Mouse (Mus musculus) layer of hippocampus, postnatal 14 days (tissue): ENCODE data around the gene Abhd12b. TPM values are rescaled to one million over a fixed set of nuclear protein-coding genes. Genes with fewer than 3 reads are reported as not detected.
"Not testable (repeated sequence)": the region's sequence is repeated elsewhere in the genome, so short reads cannot be mapped to it uniquely, and the experiment has no call there.

Experiments
- DNase-seq, 2 experiments: peaks; one replicate each; pipeline ENCODE4 v3.0.0; 2021 to 2022; ENCODE audit warnings: low spot score in 2 of 2, mixed read lengths in 1 of 2
- total RNA-seq, 2 experiments: library from RNA; stranded (reverse); gene quantifications; 2 replicates each; pipeline ENCODE4 v1.2.3; 2021

Gene Abhd12b
- total RNA-seq, 2 experiments from 2014 or later = not detected

GRCm38 (mm10) chr12:70137626-70138025 lies 16.3 kb upstream of the Abhd12b start:
- DNase-seq = no peak

- DNase-seq = no peak
These were observed 14.1 kb upstream of the Abhd12b start for GRCm38 (mm10) chr12:70139871-70140270.

- no peak for DNase-seq
These were observed 13.4 kb upstream of the Abhd12b start for GRCm38 (mm10) chr12:70140542-70140941.

- DNase-seq = no peak
These were observed 12.9 kb upstream of the Abhd12b start for GRCm38 (mm10) chr12:70140993-70141576.

- DNase-seq = not testable (repeated sequence)
These were observed 9.8 kb upstream of the Abhd12b start for GRCm38 (mm10) chr12:70144106-70144587.

- DNase-seq = peak; percentile 53 to 81
These were observed 9.1 kb upstream of the Abhd12b start for GRCm38 (mm10) chr12:70144637-70145448.

- no peak for DNase-seq
These were observed 8.4 kb upstream of the Abhd12b start for GRCm38 (mm10) chr12:70145586-70145985.

- DNase-seq = no peak
These were observed 5.8 kb upstream of the Abhd12b start for GRCm38 (mm10) chr12:70147986-70148630.

- DNase-seq = no peak
These were observed 5.2 kb upstream of the Abhd12b start for GRCm38 (mm10) chr12:70148631-70149265.

- no peak for DNase-seq
These were observed 2.3 kb downstream of the Abhd12b start for GRCm38 (mm10) chr12:70156222-70156621.

GRCm38 (mm10) chr12:70157292-70158066 lies 3.5 kb downstream of the Abhd12b start:
- DNase-seq = no peak

GRCm38 (mm10) chr12:70161057-70161456 lies 7.1 kb downstream of the Abhd12b start:
- no peak for DNase-seq

- no peak for DNase-seq
These were observed 10.8 kb downstream of the Abhd12b start for GRCm38 (mm10) chr12:70164741-70165140.

- no peak for DNase-seq
These were observed 14.0 kb downstream of the Abhd12b start for GRCm38 (mm10) chr12:70167950-70168349.

- no peak for DNase-seq
These were observed 16.0 kb downstream of the Abhd12b start for GRCm38 (mm10) chr12:70169969-70170368.

- DNase-seq = not testable (repeated sequence)
These were observed 29.6 kb downstream of the Abhd12b start for GRCm38 (mm10) chr12:70183507-70183906.

GRCm38 (mm10) chr12:70184173-70184783 lies 30.3 kb downstream of the Abhd12b start:
- DNase-seq = no peak

GRCm38 (mm10) chr12:70192267-70192727 lies 38.4 kb downstream of the Abhd12b start:
- peak; percentile 17 to 26 for DNase-seq

GRCm38 (mm10) chr12:70195426-70195825 lies 41.5 kb downstream of the Abhd12b start:
- DNase-seq = no peak

GRCm38 (mm10) chr12:70196341-70196740 lies 42.4 kb downstream of the Abhd12b start:
- DNase-seq = no peak
